Mouse (Mus musculus) kidney, adult 2 months (tissue): ENCODE measurements around the gene Lrp2.

Experiments used
- CTCF ChIP-seq: fragments of 200-500 bp; conservative IDR thresholded peaks from 2 replicates; pipeline ENCODE4 v1.5.1; 2011; ENCODE audit warnings: low read depth, mild to moderate bottlenecking, control low read depth, low read length, moderate library complexity, mixed read lengths; ENCODE audit not compliant: insufficient read depth, insufficient read length
- POLR2A ChIP-seq: fragments of 200-500 bp; IDR thresholded peaks from one replicate; pipeline ENCODE4 v1.6.1; 2011; ENCODE audit warnings: low read depth, low read length, control low read depth

DNA sequence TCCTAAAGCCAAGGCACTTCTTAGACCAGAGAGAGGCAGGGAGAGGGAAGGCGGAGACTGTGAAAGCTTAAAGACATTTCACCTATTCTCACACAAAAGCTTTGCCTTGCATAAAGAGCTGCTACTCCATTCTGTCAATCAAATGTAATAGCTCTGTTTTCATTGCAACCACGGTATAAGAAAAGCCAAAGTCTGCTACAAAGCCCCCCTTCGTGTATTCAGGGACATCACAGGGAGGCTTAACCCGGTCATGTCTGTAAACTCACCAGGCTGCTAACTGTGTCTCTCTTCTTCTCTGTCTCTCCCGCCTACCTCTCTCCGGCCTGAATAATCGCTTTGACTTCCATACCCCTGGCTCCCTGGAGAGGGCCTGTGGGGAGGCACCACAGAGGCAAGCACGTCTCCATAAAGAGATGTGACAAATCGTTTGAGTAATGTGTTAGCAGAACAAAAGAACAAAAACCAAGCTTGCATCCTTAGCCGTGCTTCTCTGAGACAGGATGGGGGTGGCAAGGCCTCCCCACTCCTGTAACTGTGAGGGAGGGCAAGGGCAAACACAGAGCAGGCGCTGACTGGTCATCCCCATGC, 167.5 kb downstream of the Lrp2 start:
- TF ChIP-seq CTCF = no peak
- TF ChIP-seq POLR2A = no peak
